Mouse (Mus musculus) urinary bladder, postnatal 4 days (tissue): ENCODE data around the gene Olfr495.

Experiments
- DNase-seq, 2 experiments: peaks; one replicate each; pipeline ENCODE4 v3.0.0; 2021 to 2022; ENCODE audit warnings: low spot score in 2 of 2

Olfr495 gene

GRCm38 (mm10) chr7:108392867-108393266, at the start of gene Olfr495:
Gene Olfr495 (plus strand): TSS chr7:108393167.
- DNase-seq, result no peak

GRCm38 (mm10) chr7:108346879-108347278, 46.1 kb upstream of the Olfr495 start, which contains the start of gene Olfr493:
Gene Olfr493 (minus strand): TSS chr7:108346979.
- no peak for DNase-seq

- no peak for DNase-seq
Observed at GRCm38 (mm10) chr7:108365035-108365434, 27.9 kb upstream of the Olfr495 start, which contains the start of gene Olfr494. Gene Olfr494 (plus strand): TSS chr7:108365335.

DNA sequence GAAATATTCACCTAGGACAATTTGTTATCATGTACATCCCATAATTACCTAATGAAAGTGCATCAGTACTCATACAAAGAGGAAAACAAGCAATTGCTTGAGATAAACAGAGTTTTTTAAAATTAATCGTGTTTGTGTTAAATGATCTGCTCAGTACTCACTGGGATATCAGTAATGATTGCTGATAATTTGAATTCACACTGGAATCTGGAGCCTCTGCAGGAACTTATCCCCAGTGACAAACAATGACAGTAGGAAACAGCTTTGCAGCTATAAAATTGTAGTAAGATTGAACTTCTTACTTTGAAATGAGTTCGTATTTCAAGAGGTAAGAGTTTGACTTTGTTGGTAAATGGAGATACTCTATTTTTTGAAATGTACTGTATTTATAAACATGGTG, 27.2 kb downstream of the Olfr495 start, which contains the start of gene Olfr497:
Gene Olfr497 (plus strand): TSS at position 301 of the 400 bp plus-strand sequence.
- no peak for DNase-seq
